Mouse (Mus musculus) megakaryocyte, embryonic 14.5 days (primary cell): ENCODE measurements at regions not wholly inside any gene's neighbourhood (a gene's known extent, or its start where the extent isn't known, plus 50 kb on each side); places are given as distances from the start of the nearest gene placed in this dataset.

ENCODE experiments used
- FLI1 ChIP-seq: IDR thresholded peaks from 2 replicates; pipeline ENCODE4 v1.6.1; 2012; ENCODE audit warnings: low read length, inconsistent platforms, mixed read lengths
- GATA1 ChIP-seq: IDR thresholded peaks from 3 replicates; pipeline ENCODE4 v1.6.1; 2012; ENCODE audit warnings: mixed read lengths, low read length, inconsistent platforms, borderline replicate concordance

DNA sequence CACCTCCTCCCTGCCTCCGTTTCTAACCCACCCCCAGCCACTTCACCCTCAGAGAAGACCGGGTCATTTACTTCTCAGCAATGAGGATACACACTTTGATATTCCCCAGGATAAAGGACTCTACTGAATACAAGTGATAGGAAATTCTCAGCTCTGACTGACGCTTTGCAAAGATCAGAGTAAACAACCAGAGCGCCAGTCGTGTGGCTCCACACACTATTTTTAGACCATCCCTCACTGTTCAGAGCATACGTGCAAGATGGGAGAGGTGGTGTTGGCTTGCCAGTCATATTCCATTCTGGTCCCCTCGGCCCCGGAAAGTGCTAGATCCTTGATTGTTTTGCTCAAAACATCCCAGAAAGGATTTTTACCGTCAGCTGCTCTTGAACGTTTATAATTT is 266.8 kb upstream of the Zfp637 start:
- TF ChIP-seq GATA1 (no peak), FLI1 (no peak)
